Mouse (Mus musculus): ENCODE data around the gene Dusp1. TPM values are rescaled to one million over a fixed set of nuclear protein-coding genes. Genes with fewer than 3 reads are reported as not detected.
A peak's percentile ranks its signal among the peaks of the same experiment; 100 is the strongest.

Gene Dusp1
- total RNA-seq, 2 experiments from 2014 or later: 60.1 to 100 TPM

DNA sequence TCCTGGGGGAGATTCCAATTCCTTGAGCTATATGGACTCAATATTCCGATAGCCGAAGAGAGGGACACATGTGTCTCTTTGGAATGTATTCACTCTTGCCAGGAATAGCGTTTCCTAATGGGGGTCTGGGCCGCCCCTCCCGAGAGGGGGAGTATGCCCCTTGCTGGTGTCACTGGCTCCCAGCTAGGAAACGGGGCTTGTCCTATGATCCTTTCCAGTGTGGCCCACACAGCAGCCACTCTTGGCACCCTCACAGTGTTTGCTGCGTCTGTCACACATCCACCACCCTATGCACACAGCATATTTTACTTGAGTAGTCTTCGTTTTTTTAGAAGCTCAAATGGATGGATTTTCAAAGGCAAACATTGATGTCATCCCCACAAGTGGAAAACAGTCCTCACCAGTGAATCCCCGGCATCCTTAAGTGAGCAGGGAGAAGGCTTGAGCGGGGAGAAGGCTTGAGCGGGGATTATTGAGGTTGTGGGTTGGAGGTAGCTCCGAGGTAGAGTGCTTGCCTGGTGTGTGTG is 26.1 kb upstream of the Dusp1 start:
- DNase-seq: no peak
- intact Hi-C loops (cut with DNase I): no loop called here

DNA sequence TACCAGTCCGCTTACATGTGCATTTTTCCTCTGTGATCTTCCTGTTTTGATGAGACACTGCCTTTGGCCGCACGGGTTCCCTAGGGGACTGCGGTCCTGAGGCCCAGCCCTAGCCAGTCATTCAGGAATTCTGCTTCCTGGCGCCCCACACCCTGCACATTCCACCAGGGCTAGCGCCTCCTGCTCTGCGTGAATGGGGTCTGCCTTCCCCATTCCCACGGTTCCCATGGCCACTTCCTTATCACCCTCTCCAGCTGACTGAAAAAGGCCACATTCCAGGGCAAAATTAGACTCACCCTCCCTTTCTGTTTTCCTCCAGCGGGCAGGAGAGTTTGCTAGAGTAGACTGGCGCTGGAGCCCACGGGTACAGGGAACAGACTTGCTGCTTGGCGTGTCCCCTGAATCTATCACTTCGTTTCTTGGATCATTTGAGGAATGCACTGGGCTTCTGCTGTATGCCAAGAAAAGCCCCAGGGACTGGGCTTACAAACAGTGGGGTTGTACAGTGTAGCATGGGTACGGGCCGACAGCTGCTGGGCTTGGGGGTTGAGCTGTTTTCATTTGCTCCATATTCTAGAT is 22.7 kb upstream of the Dusp1 start:
- intact Hi-C loops (cut with DNase I): loop anchor here (1.0 to 5.0 kb wide), 4 partner anchors 36 to 117 kb away; no protein-coding TSS in a partner anchor
- DNase-seq: peak; percentile 92 to 93

DNA sequence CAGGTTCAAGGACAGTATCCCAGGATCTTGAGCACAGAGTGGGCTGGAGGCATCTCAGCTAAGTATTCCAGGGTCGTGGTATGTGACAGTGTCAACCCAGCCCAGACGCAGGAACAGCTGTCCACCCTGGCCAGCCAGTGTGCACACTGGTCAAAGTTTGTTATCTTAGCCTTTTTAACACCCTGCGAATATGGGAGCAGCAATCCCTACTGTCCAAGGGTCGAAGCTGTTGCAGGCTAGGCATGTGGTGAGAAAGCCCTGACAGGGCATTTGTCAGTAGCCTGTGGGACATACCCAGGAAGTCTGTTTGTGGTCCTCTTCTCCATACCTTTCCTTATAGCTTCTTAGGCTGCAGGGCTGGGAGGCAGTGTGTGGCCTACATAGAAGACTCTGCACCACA is 22.1 kb upstream of the Dusp1 start:
- DNase-seq: no peak
- intact Hi-C loops (cut with DNase I): loop anchor here (1.0 to 5.0 kb wide), 4 partner anchors 37 to 117 kb away; no protein-coding TSS in a partner anchor

GRCm38 (mm10) chr17:26583606-26584005 is 21.7 kb upstream of the Dusp1 start:
- intact Hi-C loops (cut with DNase I): loop anchor here (1.0 to 5.0 kb wide), 4 partner anchors 36 to 116 kb away; no protein-coding TSS in a partner anchor

GRCm38 (mm10) chr17:26583056-26583455 is 21.1 kb upstream of the Dusp1 start:
- DNase-seq: no peak
- intact Hi-C loops (cut with DNase I): loop anchor here (5.0 kb wide), 2 partner anchors 36 to 116 kb away; no protein-coding TSS in a partner anchor

More at GRCm38 (mm10) chr17:26583606-26584005, 21.7 kb upstream of the Dusp1 start:
- peak; percentile 54 to 65 for DNase-seq

DNA sequence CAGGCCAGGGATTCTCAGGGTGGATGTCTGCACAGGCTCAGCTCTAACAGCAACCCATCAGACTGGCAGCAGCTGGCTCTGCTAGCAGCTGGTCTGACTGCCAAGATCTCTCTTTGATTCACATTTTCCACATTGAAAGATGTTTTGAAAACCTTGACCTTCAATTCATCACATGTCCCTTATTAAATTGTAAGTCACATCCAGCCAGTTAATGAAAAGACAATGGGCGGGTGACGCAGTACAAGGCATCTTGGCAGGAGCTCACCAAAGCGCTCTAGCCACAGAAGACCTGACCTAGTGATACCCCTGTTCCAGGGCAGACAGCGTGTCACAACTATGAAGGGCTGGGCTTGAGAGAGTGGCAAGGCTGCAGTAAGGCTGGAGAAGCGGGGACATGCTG is 20.4 kb upstream of the Dusp1 start:
- peak; percentile 66 to 73 for DNase-seq
- intact Hi-C loops (cut with DNase I): loop anchor here (5.0 kb wide), 2 partner anchors 35 to 115 kb away; no protein-coding TSS in a partner anchor

DNA sequence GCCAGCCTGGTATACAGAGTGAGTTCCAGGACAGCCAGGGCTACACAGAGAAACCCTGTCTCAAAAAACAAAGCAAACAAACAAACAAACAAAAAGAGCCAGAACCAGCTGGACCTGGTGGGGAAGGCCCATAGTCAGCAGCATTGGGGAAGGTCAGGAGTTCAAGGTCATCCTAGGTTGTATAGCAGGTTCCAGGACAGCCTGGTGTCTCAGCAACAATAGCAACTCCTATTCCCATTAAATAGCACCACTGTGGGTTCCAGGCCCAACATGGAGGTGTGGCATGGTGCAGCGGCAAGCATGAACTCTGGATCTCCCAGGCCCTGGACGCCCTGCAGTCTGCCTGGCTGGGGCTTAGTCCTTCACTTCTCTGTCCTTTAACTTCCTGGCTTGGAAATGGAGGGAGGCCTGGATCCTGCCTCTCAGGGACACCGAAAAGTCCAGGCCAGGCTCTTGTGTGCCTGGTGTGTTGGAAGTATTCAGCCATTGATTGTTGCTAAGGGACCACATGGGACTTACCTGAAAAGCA is 19.0 kb upstream of the Dusp1 start:
- no peak for DNase-seq
- intact Hi-C loops (cut with DNase I): loop anchor here (5.0 kb wide), 2 partner anchors 34 to 114 kb away; no protein-coding TSS in a partner anchor

- intact Hi-C loops (cut with DNase I): no loop called here
- no peak for DNase-seq
These were observed 17.5 kb upstream of the Dusp1 start for GRCm38 (mm10) chr17:26579396-26579795.

- intact Hi-C loops (cut with DNase I): no loop called here
- no peak for DNase-seq
These were observed 16.8 kb upstream of the Dusp1 start for GRCm38 (mm10) chr17:26578771-26579170.

- DNase-seq: no peak
- intact Hi-C loops (cut with DNase I): no loop called here
These were observed 16.2 kb upstream of the Dusp1 start for GRCm38 (mm10) chr17:26578162-26578561.

DNA sequence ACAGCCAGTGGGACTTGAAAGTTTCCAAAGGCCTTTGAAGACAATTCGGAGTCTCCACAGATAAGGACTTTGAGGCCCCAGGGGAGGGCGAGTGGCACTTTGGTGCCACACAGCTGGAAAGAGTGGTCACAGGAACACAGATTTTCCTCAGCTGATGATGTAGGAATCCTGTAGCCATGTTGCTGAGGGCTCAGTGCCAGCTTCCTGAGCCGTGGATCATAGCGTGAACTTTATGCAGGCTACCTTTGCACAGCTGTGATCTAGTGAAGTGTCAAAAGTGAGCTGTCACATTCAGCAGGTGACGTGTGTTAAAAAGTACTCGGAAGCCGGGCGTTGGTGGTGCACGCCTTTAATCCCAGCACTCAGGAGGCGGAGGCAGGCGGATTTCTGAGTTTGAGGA is 15.4 kb upstream of the Dusp1 start:
- intact Hi-C loops (cut with DNase I): no loop called here
- DNase-seq: peak in 1 of 2 experiments; percentile 31

DNA sequence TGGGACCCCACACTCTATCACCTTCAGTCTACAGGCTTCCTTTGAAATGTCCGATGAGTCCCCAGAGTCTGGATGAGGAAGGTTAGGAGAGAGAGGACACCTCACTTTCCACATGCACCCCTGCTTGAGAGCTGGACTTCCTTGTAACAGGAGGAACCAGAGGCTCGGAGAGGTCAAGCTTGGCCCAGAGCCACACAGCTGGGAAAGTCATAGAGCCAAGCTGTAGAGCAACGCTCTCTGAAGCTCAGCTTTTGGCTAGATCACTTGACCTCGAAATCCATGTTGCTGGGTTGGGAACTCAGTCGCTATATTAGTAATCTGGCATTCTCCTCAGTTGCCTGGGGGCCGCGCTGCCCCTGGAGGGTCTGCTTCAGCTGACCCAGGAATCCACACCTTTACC is 14.9 kb upstream of the Dusp1 start:
- intact Hi-C loops (cut with DNase I): no loop called here
- peak; percentile 85 to 86 for DNase-seq

GRCm38 (mm10) chr17:26575786-26576690 is 14.1 kb upstream of the Dusp1 start:
- intact Hi-C loops (cut with DNase I): no loop called here
- no peak for DNase-seq

DNA sequence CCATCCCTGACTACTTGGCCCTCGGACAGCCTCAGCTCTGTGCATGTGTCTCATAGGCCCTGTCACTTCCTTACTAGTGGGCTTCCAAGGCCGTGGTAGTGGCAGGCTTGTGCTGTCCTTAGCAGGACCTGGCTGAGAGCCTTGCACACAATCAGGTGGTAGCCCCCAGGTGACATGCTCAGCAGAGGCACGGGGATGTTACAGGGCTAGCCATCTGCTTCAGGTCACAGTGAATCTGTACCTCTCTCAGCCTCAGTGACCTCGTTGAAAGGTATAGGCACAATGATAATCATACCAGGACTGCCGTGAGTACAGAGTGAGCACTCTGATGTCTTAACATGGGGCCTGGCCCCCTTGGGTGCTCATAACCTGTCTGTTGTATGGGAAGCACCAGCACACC is 12.8 kb upstream of the Dusp1 start:
- intact Hi-C loops (cut with DNase I): no loop called here
- DNase-seq: no peak

DNA sequence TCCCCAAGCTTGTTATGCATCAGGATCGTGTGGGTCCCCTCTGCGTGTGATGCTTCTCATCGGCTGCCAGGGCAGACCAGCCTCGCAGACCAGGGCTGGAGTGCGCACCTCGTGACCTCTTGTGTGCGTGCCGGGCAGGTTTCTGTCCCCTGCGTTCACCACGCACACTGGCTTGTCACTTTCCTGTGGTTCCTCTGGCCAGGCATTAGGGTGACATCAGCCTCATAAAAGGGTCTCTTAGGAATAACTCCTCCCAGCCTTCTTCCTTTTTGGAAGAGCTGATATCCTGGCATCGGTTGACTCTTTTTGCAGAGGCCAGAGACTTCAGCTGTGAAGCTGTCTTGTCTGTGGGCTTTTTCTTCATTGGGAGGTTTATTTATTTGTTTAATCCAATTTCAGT is 12.2 kb upstream of the Dusp1 start:
- DNase-seq: peak in 1 of 2 experiments; percentile 47

DNA sequence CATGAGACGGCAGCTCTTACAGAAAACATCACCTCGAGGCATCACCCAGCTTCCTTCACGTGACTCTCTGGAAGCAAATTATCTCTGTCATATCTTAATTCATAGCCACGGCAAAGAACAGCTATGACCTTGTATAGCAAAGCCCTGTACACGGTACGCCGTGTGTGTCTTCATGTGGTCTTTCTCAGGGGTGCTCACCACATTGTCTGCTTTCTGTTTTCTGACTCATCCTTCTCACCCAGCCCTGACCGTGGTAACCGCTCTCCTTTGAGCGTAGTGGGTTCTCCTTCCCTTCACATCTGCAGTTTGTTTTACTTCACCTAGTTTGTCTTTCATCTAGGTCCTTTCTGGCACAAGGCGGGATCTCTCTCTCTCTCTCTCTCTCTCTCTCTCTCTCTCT is 10.3 kb upstream of the Dusp1 start:
- DNase-seq: no peak
- intact Hi-C loops (cut with DNase I): no loop called here

More for the DNA sequence above, 12.2 kb upstream of the Dusp1 start:
- intact Hi-C loops (cut with DNase I): no loop called here

GRCm38 (mm10) chr17:26571377-26571776 is 9.4 kb upstream of the Dusp1 start:
- intact Hi-C loops (cut with DNase I): no loop called here
- DNase-seq: no peak

DNA sequence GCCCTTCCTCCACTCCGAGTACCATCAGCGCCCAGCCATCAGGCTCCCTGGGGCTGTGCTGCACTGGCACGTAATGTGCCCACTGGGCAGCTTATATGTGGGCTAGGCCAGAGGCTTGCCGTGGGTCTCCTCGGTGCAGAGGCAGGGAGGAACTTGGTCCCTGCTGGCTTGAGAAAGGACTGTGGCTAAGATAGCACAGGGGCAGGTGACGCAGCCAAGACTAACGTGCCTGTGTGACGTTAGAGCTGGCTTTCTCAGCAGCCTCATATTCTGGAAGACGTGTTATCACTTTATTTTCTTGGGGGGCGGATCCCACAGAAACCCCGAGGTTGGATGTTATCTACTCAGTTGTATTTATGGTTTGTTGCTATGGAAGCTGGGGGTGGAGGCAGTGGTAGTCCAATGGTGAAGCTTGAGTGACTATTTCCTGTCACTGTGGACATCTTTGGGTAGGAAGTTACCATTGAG is 8.8 kb upstream of the Dusp1 start:
- DNase-seq: no peak
- intact Hi-C loops (cut with DNase I): no loop called here

GRCm38 (mm10) chr17:26569594-26570350 is 7.8 kb upstream of the Dusp1 start:
- DNase-seq: no peak
- intact Hi-C loops (cut with DNase I): no loop called here

- no peak for DNase-seq
- intact Hi-C loops (cut with DNase I): no loop called here
These were observed 5.9 kb upstream of the Dusp1 start for GRCm38 (mm10) chr17:26567818-26568173.

All from heart, postnatal 10 days (tissue).